Mouse (Mus musculus) left cerebral cortex, adult 2 months (tissue): ENCODE results near the gene Bms1. TPM values are rescaled to one million over a fixed set of nuclear protein-coding genes. Genes with fewer than 3 reads are reported as not detected.

Experiments used
- DNase-seq, 2 experiments: peaks; one replicate each; pipeline ENCODE4 v3.0.0; 2021 to 2022; ENCODE audit warnings: low spot score in 2 of 2, mixed read lengths in 1 of 2; ENCODE audit errors: extremely low spot score in 1 of 2
- H3K27ac ChIP-seq: fragments of 200-600 bp; 2 replicates; pipeline ENCODE4 v1.8.1; 2022
- H3K4me3 ChIP-seq: fragments of 200-600 bp; 2 replicates; pipeline ENCODE4 v1.8.1; 2022
- CTCF ChIP-seq: fragments of 200-600 bp; IDR thresholded peaks from 2 replicates; pipeline ENCODE4 v1.8.1; 2022; ENCODE audit warnings: antibody characterized with exemption, mild to moderate bottlenecking, moderate library complexity
- intact Hi-C: fragments of 180-260 bp; cut with DNase I; formaldehyde crosslinking; loops from one replicate; pipeline ENCODE4 v1.15.1; 2025
- long read RNA-seq, 2 experiments: library from polyadenylated mRNA; stranded (forward); transcript quantifications; one replicate each; pipeline ENCODE4 v2.0.0; 2021; ENCODE audit warnings: borderline mapping rate in 2 of 2
- total RNA-seq, 2 experiments: library from RNA; stranded (reverse); gene quantifications; 2 replicates each; pipeline ENCODE4 v1.2.3; 2021

Bms1 gene
- 10 to 100 TPM; 28.7 to 31.2 TPM for total RNA-seq
- long read RNA-seq, experiment 1, full-length matches to known transcripts = 20 of 37 reads
- long read RNA-seq, experiment 1, partial matches to known transcripts = 4 of 37 reads
- long read RNA-seq, experiment 1, other reads (novel, unspliced or antisense) = 13 of 37 reads
- long read RNA-seq, experiment 2, full-length matches to known transcripts = 21 of 32 reads
- long read RNA-seq, experiment 2, partial matches to known transcripts = 2 of 32 reads
- long read RNA-seq, experiment 2, other reads (novel, unspliced or antisense) = 9 of 32 reads

GRCm38 (mm10) chr6:118419050-118419920, at the start of gene Bms1:
Gene Bms1 (minus strand): TSS chr6:118419474.
- Histone ChIP-seq H3K27ac (peak within 1 kb of the TSS; percentile 93), H3K4me3 (peak within 1 kb of the TSS; percentile 87)
- intact Hi-C loops = loop anchor here (1.0 to 10.0 kb wide), 2 partner anchors 36 to 126 kb away; partner anchors contain the start of gene Zfp248
- peak; percentile 86 for TF ChIP-seq CTCF
- peak; percentile 92 to 93 for DNase-seq

- no peak overlapping the region for H3K27ac ChIP-seq
- intact Hi-C loops = no loop called here
- no peak for TF ChIP-seq CTCF
- no peak for DNase-seq
- H3K4me3 ChIP-seq = no peak overlapping the region
These were observed 42.9 kb upstream of the Bms1 start for GRCm38 (mm10) chr6:118462069-118462705.

GRCm38 (mm10) chr6:118457726-118458125, 38.5 kb upstream of the Bms1 start:
- DNase-seq = no peak
- no peak for TF ChIP-seq CTCF
- intact Hi-C loops = no loop called here
- Histone ChIP-seq H3K4me3 (no peak overlapping the region), H3K27ac (no peak overlapping the region)

GRCm38 (mm10) chr6:118455042-118455631, 35.9 kb upstream of the Bms1 start, which contains the start of gene Zfp248:
Gene Zfp248 (minus strand): TSS chr6:118455528.
- peak; percentile 93 to 94 for DNase-seq
- TF ChIP-seq CTCF = peak; percentile 60
- intact Hi-C loops = loop anchor here (1.0 kb wide), 2 partner anchors 24 to 36 kb away; partner anchors contain the start of genes Bms1 and Zfp9
- peak within 1 kb of the TSS; percentile 92 for H3K4me3 ChIP-seq
- H3K27ac ChIP-seq = peak within 1 kb of the TSS; percentile 100

- intact Hi-C loops = no loop called here
These were observed 35.2 kb upstream of the Bms1 start for GRCm38 (mm10) chr6:118454452-118454851.

GRCm38 (mm10) chr6:118431502-118431901, 12.2 kb upstream of the Bms1 start:
- intact Hi-C loops = no loop called here
- no peak for DNase-seq
- TF ChIP-seq CTCF = no peak
- Histone ChIP-seq H3K4me3 (no peak overlapping the region), H3K27ac (no peak overlapping the region)

More at GRCm38 (mm10) chr6:118454452-118454851, 35.2 kb upstream of the Bms1 start:
- H3K27ac ChIP-seq = peak overlapping the region; percentile 100
- peak overlapping the region; percentile 92 for H3K4me3 ChIP-seq
- peak in 1 of 2 experiments; percentile 33 for DNase-seq
- TF ChIP-seq CTCF = no peak

- intact Hi-C loops = no loop called here
- no peak for TF ChIP-seq CTCF
- Histone ChIP-seq H3K4me3 (no peak overlapping the region), H3K27ac (no peak overlapping the region)
- DNase-seq = no peak
These were observed 7.4 kb upstream of the Bms1 start for GRCm38 (mm10) chr6:118426666-118427065.

- no peak for TF ChIP-seq CTCF
- DNase-seq = no peak
- intact Hi-C loops = loop anchor here (10.0 kb wide), 1 partner anchor 134 kb away; no protein-coding TSS in a partner anchor
- H3K4me3 ChIP-seq = no peak overlapping the region
- H3K27ac ChIP-seq = no peak overlapping the region
These were observed 8.8 kb downstream of the Bms1 start for GRCm38 (mm10) chr6:118410428-118410827.

- intact Hi-C loops = no loop called here
- no peak overlapping the region for H3K4me3 ChIP-seq
- no peak overlapping the region for H3K27ac ChIP-seq
- TF ChIP-seq CTCF = no peak
- no peak for DNase-seq
These were observed 10.8 kb downstream of the Bms1 start for GRCm38 (mm10) chr6:118408510-118408909.

- intact Hi-C loops = no loop called here
- no peak overlapping the region for H3K27ac ChIP-seq
- no peak for TF ChIP-seq CTCF
- no peak overlapping the region for H3K4me3 ChIP-seq
- no peak for DNase-seq
These were observed 12.9 kb downstream of the Bms1 start for GRCm38 (mm10) chr6:118406421-118406820.

GRCm38 (mm10) chr6:118390746-118391145, 28.5 kb downstream of the Bms1 start:
- DNase-seq = no peak
- no peak for TF ChIP-seq CTCF
- intact Hi-C loops = no loop called here
- H3K27ac ChIP-seq = no peak overlapping the region
- no peak overlapping the region for H3K4me3 ChIP-seq
